Mouse (Mus musculus): ENCODE measurements around the gene Kdsr.

The Kdsr gene

DNA sequence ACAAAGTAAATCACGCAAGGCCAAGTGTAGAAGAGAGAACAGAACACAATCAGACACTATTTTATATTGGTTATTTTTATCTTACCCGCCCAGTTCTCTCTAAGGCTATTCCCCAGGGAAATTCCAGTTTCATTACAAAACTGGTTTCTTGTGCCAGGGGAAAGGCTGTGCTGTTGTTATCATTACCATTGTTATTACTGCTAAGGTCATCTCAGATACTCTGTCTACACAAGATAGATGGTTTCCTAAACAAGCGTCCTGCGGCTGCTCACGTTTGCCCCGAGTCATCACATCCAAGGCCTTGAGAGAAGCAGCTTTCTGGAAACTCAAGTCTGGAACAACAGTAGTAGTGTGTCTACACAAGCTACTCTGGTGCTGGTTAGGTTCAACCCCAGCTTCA is 65.2 kb downstream of the Kdsr start:
- peak; percentile 18 for DNase-seq (ENCODE audit: low spot score)

DNA sequence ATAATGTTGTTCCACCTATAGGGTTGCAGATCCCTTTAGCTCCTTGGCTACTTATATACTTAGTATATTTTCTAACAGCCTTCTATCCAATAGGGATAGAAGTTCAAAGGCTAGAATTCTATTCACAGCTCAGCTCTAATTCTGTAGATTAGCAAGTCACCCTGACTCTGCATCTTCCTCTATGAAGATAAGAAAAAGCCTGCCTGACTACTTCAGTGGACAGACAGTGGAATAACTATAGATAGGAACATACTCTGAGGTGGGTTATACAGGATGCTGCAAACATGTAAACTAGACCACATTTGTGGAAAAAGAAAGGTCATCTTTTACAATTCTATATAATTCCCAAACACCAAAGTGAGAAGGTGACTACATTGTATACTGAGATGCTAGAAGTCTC is 66.9 kb downstream of the Kdsr start:
- DNase-seq (ENCODE audit: low spot score), result no peak

DNA sequence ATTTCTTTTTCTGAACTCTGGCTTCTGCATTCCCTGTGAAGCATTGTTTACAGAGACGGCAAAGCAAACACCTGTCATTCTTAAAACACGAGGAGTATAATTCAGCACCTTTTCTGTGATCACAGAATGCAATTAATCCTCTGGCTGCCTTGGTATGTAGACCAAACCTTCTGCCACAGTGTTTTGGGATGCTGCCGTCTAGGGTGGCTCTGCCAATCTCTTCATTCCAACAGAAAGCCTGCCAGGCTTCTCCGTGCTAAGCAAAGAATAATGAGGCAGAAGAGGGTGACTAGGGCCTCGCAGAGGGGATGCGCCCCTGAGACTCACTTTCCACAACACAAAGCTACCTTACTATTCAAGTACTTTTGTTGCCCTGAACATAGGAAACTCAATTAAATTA is 68.6 kb downstream of the Kdsr start:
- no peak for DNase-seq (ENCODE audit: low spot score)

DNA sequence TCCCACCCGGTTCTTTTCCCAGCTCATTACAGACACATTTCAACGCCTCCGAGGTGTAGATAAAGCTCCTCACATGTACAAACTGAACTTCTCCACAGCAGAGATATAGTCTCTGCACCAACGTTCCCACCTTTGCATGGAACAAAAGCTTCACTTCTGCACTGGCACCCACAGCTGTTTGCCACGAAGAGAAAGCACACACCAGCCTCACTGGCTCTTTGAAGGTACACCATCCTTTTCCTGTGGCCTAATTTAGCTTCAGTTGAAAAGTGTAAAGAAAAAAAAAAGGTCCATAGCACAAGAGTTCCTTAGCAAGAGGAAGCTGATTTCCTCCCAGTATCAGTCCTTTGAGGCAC is 71.4 kb downstream of the Kdsr start:
- no peak for DNase-seq (ENCODE audit: low spot score)

DNA sequence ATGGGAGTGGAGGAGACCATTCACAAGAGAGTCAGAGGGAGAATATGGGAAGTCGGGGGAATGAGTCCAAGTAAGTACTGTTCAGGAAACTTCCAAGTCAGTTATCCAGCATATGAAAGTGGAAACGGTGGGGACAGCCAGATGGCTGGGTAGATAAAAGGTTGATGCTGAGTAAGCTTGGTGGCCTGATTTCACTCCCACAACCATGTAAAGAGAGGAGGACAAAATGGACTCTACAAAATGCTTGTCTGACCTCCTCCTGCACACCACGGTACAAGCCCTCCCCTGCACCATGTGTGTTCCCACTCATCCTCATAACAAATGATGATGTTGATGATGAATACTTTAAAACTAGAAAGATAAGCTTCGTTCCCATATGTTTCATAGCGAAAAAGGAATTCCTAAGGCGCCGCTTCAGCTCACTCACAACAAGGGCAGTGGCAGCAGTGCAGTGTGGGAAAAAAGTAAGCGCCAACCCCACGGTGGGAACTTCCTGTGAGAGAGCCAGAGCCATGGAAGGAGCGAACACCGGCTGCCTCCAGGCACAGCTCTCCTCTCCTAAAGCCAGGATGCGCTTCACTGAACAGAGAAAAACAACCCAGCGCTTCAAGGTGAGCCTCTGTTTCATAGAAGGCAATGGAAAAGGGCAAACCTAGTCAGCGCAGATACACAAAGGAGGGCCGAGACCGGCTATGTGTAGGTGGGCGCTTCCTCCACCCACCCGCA is 71.9 kb downstream of the Kdsr start:
- DNase-seq (ENCODE audit: low spot score), result no peak

DNA sequence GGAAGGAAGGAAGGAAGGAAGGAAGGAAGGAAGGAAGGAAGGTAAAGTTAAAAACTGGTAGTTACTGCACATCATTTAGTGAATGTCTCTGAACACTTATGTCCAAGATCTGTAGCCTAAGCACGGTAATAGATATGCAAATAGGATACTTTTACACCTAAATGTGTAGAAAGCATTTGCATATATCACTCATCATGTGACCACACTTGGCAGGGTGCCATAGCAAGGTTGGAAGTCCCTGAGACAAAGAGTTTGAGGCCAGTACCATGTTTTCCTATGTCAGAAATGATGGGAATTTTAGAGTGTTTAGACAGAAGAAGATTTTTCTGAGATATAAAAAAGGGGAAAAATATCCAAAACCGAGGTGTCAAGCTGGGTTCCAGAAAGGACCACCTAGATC is 73.8 kb downstream of the Kdsr start:
- no peak for DNase-seq (ENCODE audit: low spot score)

DNA sequence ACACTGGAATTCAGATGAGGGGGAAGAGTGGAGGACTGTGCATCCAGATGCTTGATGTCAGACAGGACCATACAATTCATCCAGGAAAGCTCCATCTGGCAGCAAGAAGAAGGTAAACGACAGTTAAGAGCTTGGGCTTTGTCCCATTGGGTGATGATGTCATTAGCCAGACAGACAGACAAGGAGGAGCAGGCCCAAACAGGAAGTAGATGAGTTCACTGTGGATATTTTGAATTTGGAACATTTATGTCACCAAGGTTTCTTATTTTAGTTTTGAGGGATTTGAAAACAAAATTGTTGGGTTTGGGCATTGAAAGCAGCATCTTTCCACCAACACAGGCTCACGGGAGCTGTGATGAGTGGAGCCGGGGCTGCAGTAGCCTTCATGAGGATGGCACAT is 75.0 kb downstream of the Kdsr start:
- no peak for DNase-seq (ENCODE audit: low spot score)

DNA sequence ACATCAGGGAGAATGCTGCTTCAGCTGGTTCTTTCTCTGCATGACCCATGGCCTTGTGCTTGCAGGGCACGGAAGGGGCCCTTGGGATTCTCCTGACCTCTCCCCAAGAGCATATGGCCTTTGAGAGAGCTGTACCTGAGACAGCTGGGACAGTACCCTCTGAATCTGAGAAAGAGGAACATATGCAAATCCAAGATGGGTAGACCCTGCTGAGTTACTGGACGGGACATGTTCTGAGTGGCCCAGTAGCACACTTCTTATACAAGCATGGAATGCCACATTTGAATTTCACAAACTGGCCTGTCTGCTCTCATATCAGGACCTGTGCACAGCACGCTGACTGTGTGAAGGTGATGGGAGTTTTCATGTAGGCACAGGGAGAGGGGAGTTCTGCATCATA is 76.7 kb downstream of the Kdsr start:
- no peak for DNase-seq (ENCODE audit: low spot score)

DNA sequence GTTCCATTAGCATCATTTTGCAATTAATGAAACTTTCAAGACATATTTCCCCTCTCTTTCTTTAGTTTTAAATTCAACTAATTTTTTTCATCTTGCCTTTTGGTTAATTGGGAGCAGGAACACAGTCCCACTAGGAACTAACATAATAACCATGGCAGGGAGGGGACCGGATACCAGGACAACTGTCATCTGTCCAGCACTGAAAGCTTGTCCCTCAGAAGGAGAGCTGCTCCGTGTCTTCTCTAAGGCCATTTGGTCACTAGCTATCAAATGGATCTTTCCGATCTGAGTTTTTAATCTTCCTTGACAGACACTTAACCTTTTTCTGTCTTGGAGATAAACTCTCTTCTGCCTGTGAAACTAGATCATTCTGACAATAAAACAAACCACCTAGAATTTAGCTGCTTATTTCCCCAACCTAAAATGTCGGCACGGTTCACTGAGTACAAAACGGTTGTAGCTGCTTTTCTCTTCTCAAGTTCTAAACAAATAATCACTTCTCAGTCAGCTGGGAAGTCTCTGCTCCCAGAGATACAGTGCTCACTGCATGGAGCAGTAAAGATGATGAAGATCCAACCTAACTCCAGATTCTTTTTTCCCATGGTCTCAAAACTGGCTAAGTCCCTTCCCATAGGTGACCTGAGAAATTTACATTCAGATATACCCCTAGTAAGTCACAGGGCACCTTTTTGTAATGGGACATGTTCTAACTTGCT is 79.6 kb downstream of the Kdsr start:
- DNase-seq (ENCODE audit: low spot score), result no peak

DNA sequence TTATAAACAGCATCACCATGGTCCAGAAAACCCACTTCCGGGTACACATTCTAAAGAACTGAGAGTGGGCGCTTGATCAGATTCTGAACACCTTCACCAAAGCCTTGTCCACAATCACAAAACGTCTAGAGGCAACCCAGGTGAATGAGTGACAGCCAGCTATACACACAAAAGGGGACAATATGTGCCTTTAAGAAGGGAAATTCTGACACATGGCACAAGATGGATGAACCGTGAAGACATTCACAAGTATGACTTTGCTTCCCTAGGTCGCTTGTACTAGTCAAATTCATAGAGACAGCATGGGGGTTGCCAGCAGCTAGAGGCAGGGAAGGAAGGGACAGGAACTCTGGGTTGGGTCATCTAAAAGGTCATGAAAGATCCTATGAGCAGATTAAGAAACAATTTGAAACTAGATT is 81.5 kb downstream of the Kdsr start:
- no peak for DNase-seq (ENCODE audit: low spot score)

Measured in ovary, postnatal 36 days (tissue).